Mouse (Mus musculus) C2C12 (cell line): Measurements from ENCODE around the gene Hexa.

Experiments
- CEBPB ChIP-seq: IDR thresholded peaks from one replicate; pipeline ENCODE4 v1.6.1; 2011; ENCODE audit warnings: low read depth, mild to moderate bottlenecking, control low read depth, moderate library complexity
- CTCF ChIP-seq: IDR thresholded peaks from one replicate; pipeline ENCODE4 v1.5.1; 2011; ENCODE audit not compliant: control insufficient read depth, insufficient read depth, insufficient read length
- MYOD1 ChIP-seq: IDR thresholded peaks from one replicate; pipeline ENCODE4 v1.6.1; 2011; ENCODE audit warnings: low read depth; ENCODE audit not compliant: control insufficient read depth, insufficient read length

GRCm38 (mm10) chr9:59571852-59572251 lies 32.5 kb downstream of the Hexa start:
- no peak for TF ChIP-seq CTCF
- no peak for TF ChIP-seq MYOD1
- TF ChIP-seq CEBPB = no peak
